Mouse (Mus musculus): ENCODE results near the gene Ppp4r3a. TPM values are rescaled to one million over a fixed set of nuclear protein-coding genes. Genes with fewer than 3 reads are reported as not detected.
A peak's percentile ranks its signal among the peaks of the same experiment; 100 is the strongest.

Gene Ppp4r3a
- polyA plus RNA-seq, 1 experiment from 2014 or later, result 50.1 TPM

- Histone ChIP-seq H3K9ac (no peak overlapping the region), H3K27me3 (replicated peaks) (no peaks in the 10 kb centered on the region), H3K36me3 (no peaks in the 10 kb centered on the region), H3K4me3 (no peak overlapping the region), H3K27ac (peak overlapping the region; percentile 64), H3K9me3 (replicated peaks) (no peaks in the 10 kb centered on the region), H3K4me2 (no peak overlapping the region), H3K4me1 (peaks cover 93% of the 10 kb centered on the region)
- 66% methylated on average over 4 of the region's 4 CpGs for WGBS (ENCODE audit: insufficient replicate concordance)
- ATAC-seq, result no peak
Measured at GRCm38 (mm10) chr12:101009225-101009624, 74.3 kb downstream of the Ppp4r3a start.

GRCm38 (mm10) chr12:101008648-101009047 is 74.9 kb downstream of the Ppp4r3a start:
- Histone ChIP-seq H3K4me2 (peak overlapping the region; percentile 9), H3K36me3 (no peaks in the 10 kb centered on the region), H3K9me3 (replicated peaks) (no peaks in the 10 kb centered on the region), H3K4me1 (peaks cover 87% of the 10 kb centered on the region), H3K4me3 (no peak overlapping the region), H3K27ac (no peak overlapping the region), H3K27me3 (replicated peaks) (no peaks in the 10 kb centered on the region), H3K9ac (no peak overlapping the region)
- ATAC-seq, result peak; percentile 50; the same call in 1 of the 2 replicates
- WGBS (ENCODE audit: insufficient replicate concordance), result 37% methylated on average over 4 of the region's 4 CpGs

- Histone ChIP-seq H3K9me3 (replicated peaks) (no peaks in the 10 kb centered on the region), H3K27me3 (replicated peaks) (no peaks in the 10 kb centered on the region), H3K36me3 (no peaks in the 10 kb centered on the region), H3K27ac (no peak overlapping the region; the same call in 1 of the 2 replicates), H3K4me2 (peak overlapping the region; percentile 9; the same call in 1 of the 2 replicates), H3K4me3 (no peak overlapping the region), H3K4me1 (peaks cover 84% of the 10 kb centered on the region), H3K9ac (peak overlapping the region; percentile 32)
- no peak for ATAC-seq
- WGBS (ENCODE audit: insufficient replicate concordance), result 58% methylated on average over 10 of the region's 10 CpGs
Measured at GRCm38 (mm10) chr12:101007968-101008481, 75.5 kb downstream of the Ppp4r3a start.

- 30% methylated on average over 9 of the region's 9 CpGs for WGBS (ENCODE audit: insufficient replicate concordance)
Measured at GRCm38 (mm10) chr12:101007427-101007826, 76.1 kb downstream of the Ppp4r3a start.

GRCm38 (mm10) chr12:101005665-101006420 is 77.7 kb downstream of the Ppp4r3a start:
- Histone ChIP-seq H3K36me3 (no peaks in the 10 kb centered on the region), H3K27ac (no peak overlapping the region; the same call in 1 of the 2 replicates), H3K4me2 (no peak overlapping the region), H3K9me3 (replicated peaks) (no peaks in the 10 kb centered on the region), H3K4me1 (peaks cover 85% of the 10 kb centered on the region), H3K9ac (no peak overlapping the region), H3K27me3 (replicated peaks) (no peaks in the 10 kb centered on the region), H3K4me3 (no peak overlapping the region)
- ATAC-seq, result no peak
- 79% methylated on average over 12 of the region's 12 CpGs for WGBS (ENCODE audit: insufficient replicate concordance)

More at GRCm38 (mm10) chr12:101007427-101007826, 76.1 kb downstream of the Ppp4r3a start:
- H3K4me3 ChIP-seq, result no peak overlapping the region
- no peaks in the 10 kb centered on the region for H3K36me3 ChIP-seq
- H3K4me2 ChIP-seq, result no peak overlapping the region
- H3K27ac ChIP-seq, result no peak overlapping the region
- ATAC-seq, result no peak
- H3K9ac ChIP-seq, result peak overlapping the region; percentile 32
- no peaks in the 10 kb centered on the region for H3K9me3 ChIP-seq (replicated peaks)
- H3K27me3 ChIP-seq (replicated peaks), result no peaks in the 10 kb centered on the region
- H3K4me1 ChIP-seq, result peaks cover 84% of the 10 kb centered on the region

GRCm38 (mm10) chr12:101004982-101005381 is 78.5 kb downstream of the Ppp4r3a start:
- H3K27ac ChIP-seq, result no peak overlapping the region
- peaks cover 5% of the 10 kb centered on the region; the same call in 1 of the 2 replicates for H3K36me3 ChIP-seq
- no peak for ATAC-seq
- H3K4me3 ChIP-seq, result no peak overlapping the region
- peaks cover 85% of the 10 kb centered on the region for H3K4me1 ChIP-seq
- H3K4me2 ChIP-seq, result no peak overlapping the region
- H3K9ac ChIP-seq, result no peak overlapping the region
- no peaks in the 10 kb centered on the region for H3K9me3 ChIP-seq (replicated peaks)
- WGBS (ENCODE audit: insufficient replicate concordance), result 82% methylated on average over 5 of the region's 5 CpGs
- no peaks in the 10 kb centered on the region for H3K27me3 ChIP-seq (replicated peaks)

- WGBS (ENCODE audit: insufficient replicate concordance), result 56% methylated on average over 4 of the region's 4 CpGs
- peak overlapping the region; percentile 10; the same call in 1 of the 2 replicates for H3K9ac ChIP-seq
- no peak overlapping the region for H3K27ac ChIP-seq
- H3K27me3 ChIP-seq (replicated peaks), result no peaks in the 10 kb centered on the region
- no peaks in the 10 kb centered on the region for H3K9me3 ChIP-seq (replicated peaks)
- peaks cover 85% of the 10 kb centered on the region for H3K4me1 ChIP-seq
- no peak overlapping the region for H3K4me3 ChIP-seq
- H3K4me2 ChIP-seq, result no peak overlapping the region
- ATAC-seq, result no peak
- peaks cover 5% of the 10 kb centered on the region; the same call in 1 of the 2 replicates for H3K36me3 ChIP-seq
Measured at GRCm38 (mm10) chr12:101002801-101003513, 80.5 kb downstream of the Ppp4r3a start.

GRCm38 (mm10) chr12:100999061-100999954 is 84.2 kb downstream of the Ppp4r3a start:
- H3K9ac ChIP-seq, result peak overlapping the region; percentile 53
- ATAC-seq, result peak; percentile 83
- no peaks in the 10 kb centered on the region for H3K9me3 ChIP-seq (replicated peaks)
- H3K4me3 ChIP-seq, result no peak overlapping the region; the same call in 1 of the 2 replicates
- H3K36me3 ChIP-seq, result peaks cover 5% of the 10 kb centered on the region; the same call in 1 of the 2 replicates
- H3K27ac ChIP-seq, result peak overlapping the region; percentile 87
- WGBS (ENCODE audit: insufficient replicate concordance), result 34% methylated on average over 7 of the region's 7 CpGs
- H3K4me1 ChIP-seq, result peaks cover 88% of the 10 kb centered on the region
- H3K4me2 ChIP-seq, result peak overlapping the region; percentile 54
- no peaks in the 10 kb centered on the region for H3K27me3 ChIP-seq (replicated peaks)

GRCm38 (mm10) chr12:100998564-100998962 is 84.9 kb downstream of the Ppp4r3a start:
- Histone ChIP-seq H3K9ac (peak overlapping the region; percentile 53), H3K27ac (peak overlapping the region; percentile 87)

GRCm38 (mm10) chr12:100997830-100998563 is 85.5 kb downstream of the Ppp4r3a start:
- peaks cover 88% of the 10 kb centered on the region for H3K4me1 ChIP-seq
- H3K4me3 ChIP-seq, result no peak overlapping the region
- H3K9me3 ChIP-seq (replicated peaks), result no peaks in the 10 kb centered on the region
- peak overlapping the region; percentile 87 for H3K27ac ChIP-seq
- no peaks in the 10 kb centered on the region for H3K27me3 ChIP-seq (replicated peaks)
- 34% methylated on average over 10 of the region's 10 CpGs for WGBS (ENCODE audit: insufficient replicate concordance)
- no peak for ATAC-seq
- peak overlapping the region; percentile 53 for H3K9ac ChIP-seq
- peak overlapping the region; percentile 54 for H3K4me2 ChIP-seq
- peaks cover 8% of the 10 kb centered on the region; the same call in 1 of the 2 replicates for H3K36me3 ChIP-seq

More at GRCm38 (mm10) chr12:100998564-100998962, 84.9 kb downstream of the Ppp4r3a start:
- Histone ChIP-seq H3K4me2 (peak overlapping the region; percentile 54), H3K4me1 (peaks cover 91% of the 10 kb centered on the region), H3K4me3 (peak overlapping the region; percentile 4; the same call in 1 of the 2 replicates), H3K9me3 (replicated peaks) (no peaks in the 10 kb centered on the region), H3K27me3 (replicated peaks) (no peaks in the 10 kb centered on the region), H3K36me3 (peaks cover 5% of the 10 kb centered on the region; the same call in 1 of the 2 replicates)
- WGBS (ENCODE audit: insufficient replicate concordance), result 43% methylated on average over 8 of the region's 8 CpGs
- ATAC-seq, result 0 out of 2 replicates have a peak, but pooled peaks have one; percentile 6
